Mouse (Mus musculus) liver, adult (tissue): ENCODE measurements around the gene Myo1c.

Experiments used
- GATA4 ChIP-seq: IDR thresholded peaks from 2 replicates; pipeline ENCODE4 v1.6.1; 2014; ENCODE audit warnings: mild to moderate bottlenecking, low read length; ENCODE audit not compliant: insufficient replicate concordance

Gene Myo1c

DNA sequence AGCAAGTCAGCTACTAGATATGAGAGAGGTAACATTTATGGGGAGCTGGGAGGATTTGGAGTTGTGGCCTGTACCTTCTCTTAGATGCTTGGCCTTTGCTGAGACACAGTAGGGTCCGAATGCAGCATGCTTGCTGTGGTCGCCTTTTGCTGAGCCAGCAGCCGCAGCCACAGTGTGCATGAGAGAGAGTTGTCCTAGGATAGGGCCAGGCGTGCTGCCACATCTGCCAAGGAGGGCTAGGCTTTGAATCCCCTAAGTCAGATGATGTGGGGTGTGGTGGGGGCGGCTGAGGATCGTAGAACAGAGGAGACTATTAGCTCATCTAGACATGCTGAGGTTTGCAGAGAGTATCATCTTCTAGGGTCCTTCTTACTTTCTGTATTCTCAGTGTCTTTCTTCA is 52.5 kb downstream of the Myo1c start:
- TF ChIP-seq GATA4: no peak

DNA sequence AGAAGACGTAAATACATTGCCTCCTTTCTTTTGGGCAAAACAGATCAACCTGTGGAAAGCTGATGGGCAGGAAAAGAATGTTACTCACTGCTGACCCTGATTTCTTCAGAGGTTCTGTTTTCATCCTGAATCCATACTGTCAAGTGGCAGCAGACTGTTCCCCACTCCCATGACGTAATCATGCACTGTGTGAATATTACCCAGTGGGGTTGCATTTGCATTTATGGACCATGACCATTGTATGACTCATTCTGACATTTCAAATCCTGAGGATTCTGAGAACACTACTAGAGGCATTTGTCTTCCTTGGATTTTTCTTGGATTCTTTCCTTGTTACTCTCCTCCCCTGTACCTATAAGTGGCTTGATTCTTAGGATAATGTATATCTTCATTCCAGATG is 53.4 kb downstream of the Myo1c start:
- TF ChIP-seq GATA4: no peak

DNA sequence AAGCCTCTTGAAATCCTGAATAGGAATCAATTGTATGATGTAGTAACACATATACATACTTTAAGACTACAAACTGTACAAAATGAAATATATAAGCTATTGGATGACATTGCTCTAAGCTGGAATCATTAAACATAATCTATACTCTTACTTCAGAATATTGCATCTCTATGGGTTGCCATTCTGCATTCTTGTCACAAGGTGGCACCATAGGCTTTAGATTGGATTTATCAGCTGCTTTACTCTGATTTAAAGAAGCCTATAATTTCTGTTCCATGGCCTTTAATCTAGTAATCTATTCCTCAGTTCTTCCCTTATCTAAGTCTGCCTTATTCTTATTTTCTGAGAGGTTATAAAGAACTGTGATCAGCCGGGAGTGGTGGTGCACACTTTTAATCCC is 63.6 kb downstream of the Myo1c start:
- TF ChIP-seq GATA4: no peak

DNA sequence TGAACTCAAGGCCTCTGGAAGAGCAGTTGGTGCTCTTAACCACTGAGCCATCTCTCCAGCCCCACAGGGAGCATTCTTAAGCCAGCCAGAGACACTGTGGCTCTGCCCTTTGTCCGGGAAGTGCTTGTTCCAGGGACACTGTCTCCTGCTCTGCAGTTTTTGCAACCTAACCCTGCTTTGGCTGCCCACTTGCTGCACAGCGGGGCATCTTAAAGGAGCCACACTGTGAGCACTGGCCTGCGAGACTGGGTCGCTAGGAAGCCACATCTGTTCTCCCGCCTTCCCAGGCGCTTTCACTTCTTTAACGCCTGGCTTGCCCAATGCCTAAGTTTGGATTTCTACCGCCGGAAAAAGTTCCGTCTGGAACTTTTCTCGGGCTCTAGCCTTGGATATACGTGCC is 65.3 kb downstream of the Myo1c start:
- no peak for TF ChIP-seq GATA4

DNA sequence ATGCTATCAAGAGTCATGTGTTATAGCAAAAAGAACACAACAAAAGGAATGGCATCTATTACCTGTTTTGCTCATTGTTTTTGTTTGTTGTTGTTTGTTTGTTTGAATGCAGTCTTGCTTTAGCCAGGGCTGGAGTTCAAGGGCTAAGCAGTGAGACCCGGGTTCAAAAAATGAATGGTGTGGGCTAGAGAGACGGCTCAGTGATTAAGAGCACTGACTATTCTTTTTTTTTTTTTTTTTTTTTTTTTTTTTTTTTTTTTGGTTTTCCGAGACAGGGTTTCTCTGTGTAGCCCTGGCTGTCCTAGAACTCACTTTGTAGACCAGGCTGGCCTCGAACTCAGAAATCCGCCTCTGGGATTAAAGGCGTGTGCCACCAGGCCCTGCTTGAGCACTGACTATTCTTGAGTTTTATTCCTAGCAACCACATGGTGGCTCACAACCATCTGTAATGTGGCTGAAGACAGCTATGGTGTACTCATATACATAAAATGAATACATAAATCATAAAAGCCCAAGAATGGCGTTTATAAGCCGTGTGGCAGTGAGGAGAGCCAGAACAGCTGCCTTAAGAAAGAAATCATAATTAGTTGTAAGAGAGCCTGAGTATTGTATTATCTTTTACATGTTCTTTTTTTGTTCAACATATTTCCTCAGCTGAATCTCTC is 66.5 kb downstream of the Myo1c start:
- no peak for TF ChIP-seq GATA4

DNA sequence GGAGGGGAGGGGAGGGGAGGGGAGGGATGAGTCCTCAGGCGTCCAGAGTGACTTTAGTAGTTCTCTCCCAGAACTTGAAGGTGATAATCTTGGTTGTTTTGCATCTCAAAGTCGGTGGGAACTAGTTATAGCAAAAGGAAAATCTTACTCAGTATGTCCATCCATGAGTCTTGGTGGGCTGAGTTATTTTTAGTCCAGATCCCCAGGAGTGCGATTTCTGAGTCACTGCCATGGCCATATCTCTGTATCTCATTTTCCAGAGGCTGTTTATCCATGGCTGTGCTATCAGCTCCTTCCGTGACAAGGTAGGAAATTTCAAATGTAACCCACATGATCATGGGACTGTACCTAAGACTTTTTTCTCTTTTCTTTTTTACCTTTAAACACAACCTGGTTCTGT is 72.0 kb downstream of the Myo1c start:
- no peak for TF ChIP-seq GATA4
